Mouse (Mus musculus): ENCODE measurements around the gene Tes.

DNA sequence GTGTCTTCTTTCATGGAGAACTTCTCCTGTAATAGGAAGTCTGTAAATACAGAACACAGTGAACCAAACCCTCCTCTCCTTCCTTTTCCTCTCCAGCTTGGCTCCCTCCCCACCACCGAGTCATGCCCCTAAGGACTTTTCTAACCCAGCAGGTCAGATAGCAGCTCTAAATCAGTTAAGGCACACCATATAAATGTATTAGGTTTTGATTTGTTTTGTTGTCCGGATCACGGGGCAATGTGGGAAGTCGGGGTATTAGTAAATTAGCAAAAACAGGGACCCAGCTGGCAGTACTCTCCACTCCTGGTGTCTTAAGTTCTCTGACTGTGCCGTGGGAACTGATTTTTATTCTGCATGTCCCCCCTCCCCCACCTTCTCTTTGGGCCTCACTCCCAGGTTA, 14.4 kb downstream of the Tes start:
- no peak for TF ChIP-seq POLR2A (IDR thresholded peaks at IDR 0.05; ENCODE audit: low read depth, low read length)
- TF ChIP-seq CTCF (IDR thresholded peaks at IDR 0.05; ENCODE audit: extremely low read depth, insufficient read depth, insufficient read length, insufficient replicate concordance), result no peak
